Mouse (Mus musculus) ES-Bruce4 (cell line): ENCODE data around the gene Frmd4a.

Experiments used
- CTCF ChIP-seq: IDR thresholded peaks from one replicate; pipeline ENCODE4 v1.8.1; 2011; ENCODE audit warnings: low read depth, low read length
- POLR2A ChIP-seq: IDR thresholded peaks from one replicate; pipeline ENCODE4 v1.8.1; 2011; ENCODE audit warnings: low read length; ENCODE audit not compliant: insufficient read depth

DNA sequence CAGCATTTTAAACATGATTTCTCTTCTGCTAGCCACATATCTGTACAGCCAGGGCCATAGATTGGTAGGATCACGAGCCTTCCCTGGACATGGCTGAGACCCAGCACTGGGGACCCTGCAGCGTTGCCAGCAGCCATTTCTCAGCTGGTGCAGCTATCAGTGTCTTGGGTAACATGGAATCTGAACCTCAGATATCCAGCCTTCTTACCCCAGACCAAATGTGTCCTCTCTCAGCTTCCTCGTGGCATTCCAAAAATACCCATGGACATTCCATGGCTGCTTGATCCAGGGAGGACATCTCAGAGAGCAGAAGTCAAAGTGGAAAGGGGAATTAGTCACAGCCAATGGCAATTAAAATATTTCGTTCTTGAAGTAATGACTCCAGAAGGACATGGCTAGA lies 321.6 kb downstream of the Frmd4a start:
- no peak for TF ChIP-seq CTCF
- TF ChIP-seq POLR2A: no peak
